Mouse (Mus musculus): ENCODE data around the gene Drc3.

DNA sequence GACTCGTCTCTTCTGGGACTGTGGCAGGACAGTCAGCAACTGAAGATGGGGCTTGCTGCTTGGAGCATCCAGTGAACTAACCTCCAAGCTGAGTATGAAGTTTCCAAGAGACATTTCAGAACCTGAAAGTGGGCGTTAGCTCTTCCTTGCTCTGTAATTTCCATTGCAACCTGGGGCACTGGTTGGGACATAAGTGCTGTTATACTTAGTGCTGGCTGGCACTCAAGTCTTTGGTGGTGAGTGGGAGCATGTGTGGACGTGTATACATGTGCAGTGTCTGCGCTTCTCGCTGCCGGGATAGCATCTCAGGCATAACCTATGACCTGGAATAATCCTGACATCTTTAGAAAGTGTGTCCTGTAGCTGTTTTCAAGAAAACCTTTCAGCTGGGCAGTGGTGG is 38.2 kb downstream of the Drc3 start:
- TF ChIP-seq CTCF (IDR thresholded peaks at IDR 0.05; ENCODE audit: insufficient read depth, low read depth, low read length): no peak
- no peak for TF ChIP-seq POLR2A (IDR thresholded peaks at IDR 0.05; ENCODE audit: insufficient read depth, low read depth, low read length)

All from olfactory bulb, adult 2 months (tissue).